Mouse (Mus musculus) liver, postnatal 0 days (tissue): ENCODE measurements at regions not wholly inside any gene's neighbourhood (a gene's known extent, or its start where the extent isn't known, plus 50 kb on each side); places are given as distances from the start of the nearest gene placed in this dataset.

Experiments used
- CTCF ChIP-seq: sonication (generic); IDR thresholded peaks from 2 replicates; pipeline ENCODE4 v1.5.1; 2016; ENCODE audit warnings: antibody characterized with exemption, low read depth
- EP300 ChIP-seq: IDR thresholded peaks from 2 replicates; pipeline ENCODE4 v1.6.1; 2016; ENCODE audit warnings: antibody characterized with exemption, low read depth, mild to moderate bottlenecking

DNA sequence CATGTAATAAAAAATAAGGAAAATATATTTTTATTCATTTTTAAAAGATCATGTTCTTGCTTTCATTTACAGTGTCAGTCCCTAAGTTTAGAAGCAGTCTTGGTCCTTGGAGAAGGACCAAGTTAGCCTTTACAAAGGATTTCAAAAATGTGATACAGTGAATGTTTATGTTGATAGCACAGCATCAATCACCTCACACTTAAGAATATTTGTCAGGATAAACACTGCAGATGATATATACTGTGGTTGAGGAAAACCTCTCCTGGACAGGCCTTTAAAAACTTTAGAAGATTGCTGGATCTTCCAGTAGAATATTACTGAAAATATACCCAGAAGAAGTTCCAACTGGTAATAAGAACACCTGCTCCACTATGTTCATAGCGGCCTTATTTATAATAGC is 420.4 kb downstream of the Tmem182 start:
- TF ChIP-seq EP300, result no peak
- TF ChIP-seq CTCF, result no peak
